Mouse (Mus musculus): ENCODE measurements around the gene Trak1. TPM values are rescaled to one million over a fixed set of nuclear protein-coding genes. Genes with fewer than 3 reads are reported as not detected.

The Trak1 gene
- total and polyA plus RNA-seq, 3 experiments: 8.2 to 28.6 (median 18.1) TPM

DNA sequence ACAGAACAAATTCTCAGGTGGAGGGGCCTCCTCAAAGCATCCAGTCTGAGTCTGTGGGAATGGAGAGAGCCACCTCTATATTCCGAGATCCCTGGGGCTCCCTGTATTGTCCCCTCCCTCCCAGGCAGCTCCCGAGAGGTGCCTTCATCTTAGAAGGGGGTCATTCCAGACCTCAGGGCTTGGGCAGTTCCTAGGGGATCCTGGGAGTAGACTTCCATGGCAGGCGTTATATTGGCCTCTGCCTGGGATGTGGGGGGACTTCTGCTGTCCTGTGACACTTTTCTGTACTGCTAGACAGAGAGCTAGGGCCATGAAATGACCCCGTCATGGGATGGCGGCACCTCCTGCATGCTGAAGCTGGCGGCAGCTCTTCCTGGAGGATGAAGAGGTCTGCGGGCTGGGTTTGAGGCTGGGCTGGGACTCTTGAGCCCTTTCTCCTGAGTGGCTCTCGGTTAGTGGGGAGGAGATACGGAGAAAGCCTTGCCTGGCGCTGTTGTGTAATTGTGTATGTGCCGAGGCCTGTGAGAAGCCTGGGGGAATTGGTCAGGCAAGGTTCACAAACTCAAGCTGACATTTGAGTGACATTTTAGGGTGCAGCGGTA lies 88.5 kb downstream of the Trak1 start:
- Histone ChIP-seq H3K9ac (ENCODE audit: insufficient read depth, low read depth) (no peak overlapping the region), H3K27me3 (replicated peaks) (no peaks in the 10 kb centered on the region), H3K4me2 (ENCODE audit: insufficient read depth, low read depth, poor library complexity, severe bottlenecking) (no peak overlapping the region), H3K4me3 (replicated peaks in 1 of 3; ENCODE audit: low read depth in 2 of 3, low read length in 2 of 3, poor library complexity in 1 of 3) (no peak overlapping the region), H3K79me2 (replicated peaks; ENCODE audit: control insufficient read depth, extremely low read depth, insufficient read depth, poor library complexity, severe bottlenecking) (no peaks in the 10 kb centered on the region; the same call in 1 of the 2 replicates), H3K36me3 (replicated peaks in 1 of 2; ENCODE audit: control insufficient read depth in 1 of 2, insufficient read depth in 1 of 2, low read length in 1 of 2) (peaks cover 3 to 40% of the 10 kb centered on the region in 2 experiments), H3K9me3 (replicated peaks; ENCODE audit: low read length) (no peaks in the 10 kb centered on the region), H3K4me1 (ENCODE audit: control insufficient read depth in 1 of 2, insufficient read depth in 2 of 2) (peaks cover 11 to 41% of the 10 kb centered on the region in 2 experiments), H3K27ac (ENCODE audit: insufficient read depth, low read depth) (no peak overlapping the region)
- dilution Hi-C loops (cut with MboI; ENCODE audit: extremely low pct_ligation_motif_present, extremely low pct_unique_long_range_greater_than_20kb, low sequenced_read_pairs) (no loop called here), in situ Hi-C loops (cut with MboI; ENCODE audit: low pct_ligation_motif_present, low pct_unique_long_range_greater_than_20kb, low sequenced_read_pairs) (loop anchor here (10.0 kb wide), 1 partner anchor 59 kb away; no protein-coding TSS in a partner anchor)
- DNase-seq (ENCODE audit: extremely low read depth): no peak
- TF ChIP-seq EP300 (IDR thresholded peaks at IDR 0.05; ENCODE audit: low read length) (no peak), CHD1 (IDR thresholded peaks at IDR 0.05; ENCODE audit: low read depth, low read length) (no peak), TCF12 (IDR thresholded peaks at IDR 0.05; ENCODE audit: low read depth, low read length) (no peak), ZNF384 (IDR thresholded peaks at IDR 0.05; ENCODE audit: low read depth, low read length) (no peak), POLR2A (IDR thresholded peaks at IDR 0.05; ENCODE audit: low read depth, low read length) (no peak), ETS1 (conservative IDR thresholded peaks at IDR 0.05; ENCODE audit: low read depth, low read length) (no peak), NRF1 (IDR thresholded peaks at IDR 0.05; ENCODE audit: low read depth, low read length) (no peak), POLR2AphosphoS2 (IDR thresholded peaks at IDR 0.05; ENCODE audit: low read depth, low read length) (no peak), MAZ (IDR thresholded peaks at IDR 0.05; ENCODE audit: low read depth, low read length) (no peak), MYC (IDR thresholded peaks at IDR 0.05; ENCODE audit: low read depth, low read length) (no peak), USF2 (conservative IDR thresholded peaks at IDR 0.05; ENCODE audit: low read depth, low read length) (no peak), JUN (IDR thresholded peaks at IDR 0.05; ENCODE audit: insufficient read depth, low read depth, low read length) (no peak)

- in situ Hi-C loops (cut with MboI; ENCODE audit: low pct_ligation_motif_present, low pct_unique_long_range_greater_than_20kb, low sequenced_read_pairs) (loop anchor here (10.0 kb wide), 1 partner anchor 57 kb away; no protein-coding TSS in a partner anchor), dilution Hi-C loops (cut with MboI; ENCODE audit: extremely low pct_ligation_motif_present, extremely low pct_unique_long_range_greater_than_20kb, low sequenced_read_pairs) (no loop called here)
- Histone ChIP-seq H3K4me3 (replicated peaks in 1 of 3; ENCODE audit: low read depth in 2 of 3, low read length in 2 of 3, poor library complexity in 1 of 3) (no peak overlapping the region), H3K36me3 (replicated peaks in 1 of 2; ENCODE audit: control insufficient read depth in 1 of 2, insufficient read depth in 1 of 2, low read length in 1 of 2) (peaks cover 6 to 47% of the 10 kb centered on the region in 2 experiments), H3K27me3 (replicated peaks) (no peaks in the 10 kb centered on the region), H3K79me2 (replicated peaks; ENCODE audit: control insufficient read depth, extremely low read depth, insufficient read depth, poor library complexity, severe bottlenecking) (no peaks in the 10 kb centered on the region), H3K9me3 (replicated peaks; ENCODE audit: low read length) (no peaks in the 10 kb centered on the region), H3K4me2 (ENCODE audit: insufficient read depth, low read depth, poor library complexity, severe bottlenecking) (no peak overlapping the region), H3K4me1 (ENCODE audit: control insufficient read depth in 1 of 2, insufficient read depth in 2 of 2) (peaks cover 1 to 23% of the 10 kb centered on the region in 2 experiments; a peak in 3 of 4 replicates), H3K9ac (ENCODE audit: insufficient read depth, low read depth) (no peak overlapping the region), H3K27ac (ENCODE audit: insufficient read depth, low read depth) (no peak overlapping the region)
- no peak for TF ChIP-seq BHLHE40 (IDR thresholded peaks at IDR 0.05; ENCODE audit: low read depth, low read length)
- no peak for TF ChIP-seq GABPA (IDR thresholded peaks at IDR 0.05; ENCODE audit: insufficient replicate concordance, low read depth, low read length)
- TF ChIP-seq ZMIZ1 (IDR thresholded peaks at IDR 0.05; ENCODE audit: low read depth, low read length): no peak
- TF ChIP-seq MYC (IDR thresholded peaks at IDR 0.05; ENCODE audit: low read depth, low read length): no peak
- TF ChIP-seq EP300 (IDR thresholded peaks at IDR 0.05; ENCODE audit: low read length): no peak
- TF ChIP-seq NRF1 (IDR thresholded peaks at IDR 0.05; ENCODE audit: low read depth, low read length): no peak
- TF ChIP-seq SIN3A (IDR thresholded peaks at IDR 0.05; ENCODE audit: low read length): no peak
- no peak for TF ChIP-seq CHD2 (IDR thresholded peaks at IDR 0.05; ENCODE audit: low read length)
- no peak for TF ChIP-seq ZNF384 (IDR thresholded peaks at IDR 0.05; ENCODE audit: low read depth, low read length)
- no peak for TF ChIP-seq IRF4 (IDR thresholded peaks at IDR 0.05; ENCODE audit: low read depth, low read length)
- TF ChIP-seq JUN (IDR thresholded peaks at IDR 0.05; ENCODE audit: insufficient read depth, low read depth, low read length): no peak
- no peak for TF ChIP-seq HCFC1 (IDR thresholded peaks at IDR 0.05; ENCODE audit: low read depth, low read length)
- TF ChIP-seq E2F4 (IDR thresholded peaks at IDR 0.05; ENCODE audit: insufficient replicate concordance, low read depth, low read length): no peak
- no peak for TF ChIP-seq KAT2A (IDR thresholded peaks at IDR 0.05; ENCODE audit: insufficient replicate concordance, low read length)
- no peak for DNase-seq (ENCODE audit: extremely low read depth)
Measured at GRCm38 (mm10) chr9:121387539-121388272, 90.4 kb downstream of the Trak1 start.
